Mouse (Mus musculus) midbrain, embryonic 11.5 days (tissue): Measurements from ENCODE around the gene Traf7. TPM values are rescaled to one million over a fixed set of nuclear protein-coding genes. Genes with fewer than 3 reads are reported as not detected.

ENCODE experiments used
- ATAC-seq: fragments of 200-750 bp; cut with Nextera tagmentation; 2 replicates; pipeline ENCODE4 v1.8.0; 2017; ENCODE audit warnings: moderate TSS enrichment, moderate library complexity; ENCODE audit not compliant: low FRiP score
- DNase-seq: peaks from one replicate; pipeline ENCODE4 v3.0.0; 2015; ENCODE audit warnings: low spot score; ENCODE audit errors: missing footprints
- H3K27ac ChIP-seq: fragments of 300-500 bp; sonication (generic); 2 replicates; pipeline ENCODE4 v1.5.1; 2014; ENCODE audit warnings: low read depth, low read length
- H3K27me3 ChIP-seq: fragments of 300-500 bp; sonication (generic); 2 replicates; pipeline ENCODE4 v1.6.1; 2014; ENCODE audit warnings: mild to moderate bottlenecking, low read length, moderate library complexity, mixed read lengths; ENCODE audit not compliant: control insufficient read depth, insufficient read depth
- H3K36me3 ChIP-seq: fragments of 300-500 bp; sonication (generic); 2 replicates; pipeline ENCODE4 v1.6.1; 2014; ENCODE audit warnings: mild to moderate bottlenecking, low read length, moderate library complexity, mixed read lengths; ENCODE audit not compliant: control insufficient read depth, insufficient read depth
- H3K4me1 ChIP-seq: fragments of 300-500 bp; sonication (generic); 2 replicates; pipeline ENCODE4 v1.6.1; 2014; ENCODE audit warnings: low read length; ENCODE audit not compliant: control insufficient read depth, insufficient read depth
- H3K4me2 ChIP-seq: fragments of 300-500 bp; sonication (generic); 2 replicates; pipeline ENCODE4 v1.6.1; 2014; ENCODE audit warnings: mild to moderate bottlenecking, moderate library complexity
- H3K4me3 ChIP-seq: fragments of 300-500 bp; sonication (generic); 2 replicates; pipeline ENCODE4 v1.5.1; 2014; ENCODE audit warnings: low read depth, low read length
- H3K9ac ChIP-seq: fragments of 300-500 bp; sonication (generic); 2 replicates; pipeline ENCODE4 v1.6.1; 2014; ENCODE audit warnings: low read length
- H3K9me3 ChIP-seq: fragments of 300-500 bp; sonication (generic); 2 replicates; pipeline ENCODE4 v1.6.1; 2016; ENCODE audit warnings: low read length; ENCODE audit not compliant: control insufficient read depth
- WGBS: fragments of 180-500 bp; shearing (Covaris S2); extraction: QIAGEN DNeasy Blood & Tissue Kit; methylation state at CpG from one replicate; pipeline ENCODE4 v1.1.7; 2014; 5-methylcytosine and 5-hydroxymethylcytosine counted together
- polyA plus RNA-seq: library from polyadenylated mRNA; unstranded; fragments of >200 nt; fragmentation: Nextera tagmentation; extraction: Ambion mirVana; gene quantifications from 2 replicates; pipeline ENCODE4 v1.2.1, GENCODE M21; 2014

Gene Traf7
- polyA plus RNA-seq, 1 experiment from 2014 or later = 80.8 TPM

DNA sequence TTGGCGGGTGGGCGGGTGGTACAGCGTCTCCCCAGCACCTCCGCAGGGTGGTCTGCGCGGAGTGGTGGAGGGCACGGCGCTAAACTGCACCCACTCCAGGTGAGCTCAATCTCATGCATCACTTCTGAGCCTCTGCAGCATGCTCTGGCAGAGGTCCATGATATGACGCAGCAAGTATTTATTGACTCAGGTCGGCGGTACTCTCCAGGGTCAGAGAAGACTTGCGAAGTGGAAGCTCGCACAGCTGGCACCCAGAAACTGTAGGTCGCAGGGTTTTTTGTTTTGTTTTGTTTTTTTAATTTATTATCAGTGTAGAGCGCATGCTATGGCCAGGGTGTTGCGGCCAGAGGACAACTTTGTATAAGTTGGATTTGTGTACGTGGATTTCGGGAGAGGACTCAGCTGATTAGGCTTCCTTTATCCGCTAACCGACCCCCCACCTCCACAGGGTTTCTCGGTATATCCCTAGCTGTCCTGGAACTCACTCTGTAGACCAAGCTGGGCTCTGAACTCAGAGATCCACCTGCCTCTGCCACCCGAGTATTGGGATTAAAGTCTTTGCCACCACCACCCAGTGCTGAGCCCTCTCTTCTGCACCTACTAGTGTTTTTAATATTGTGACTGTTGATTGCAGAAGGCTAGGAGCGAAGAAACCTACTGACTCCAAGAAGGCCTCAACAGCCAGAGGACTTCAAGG is 21.3 kb upstream of the Traf7 start:
- H3K4me2 ChIP-seq = peak overlapping the region; percentile 48
- peak; percentile 0; the same call in 1 of the 2 replicates for ATAC-seq
- no peaks in the 10 kb centered on the region for H3K9me3 ChIP-seq
- H3K9ac ChIP-seq = peak overlapping the region; percentile 21; the same call in 1 of the 2 replicates
- H3K4me3 ChIP-seq = peak overlapping the region; percentile 69
- 6% methylated on average over 23 of the region's 23 CpGs for WGBS
- H3K27me3 ChIP-seq = peaks cover 14% of the 10 kb centered on the region
- H3K4me1 ChIP-seq = peaks cover 12% of the 10 kb centered on the region
- H3K27ac ChIP-seq = no peak overlapping the region
- no peaks in the 10 kb centered on the region for H3K36me3 ChIP-seq
- peak; percentile 85 for DNase-seq

DNA sequence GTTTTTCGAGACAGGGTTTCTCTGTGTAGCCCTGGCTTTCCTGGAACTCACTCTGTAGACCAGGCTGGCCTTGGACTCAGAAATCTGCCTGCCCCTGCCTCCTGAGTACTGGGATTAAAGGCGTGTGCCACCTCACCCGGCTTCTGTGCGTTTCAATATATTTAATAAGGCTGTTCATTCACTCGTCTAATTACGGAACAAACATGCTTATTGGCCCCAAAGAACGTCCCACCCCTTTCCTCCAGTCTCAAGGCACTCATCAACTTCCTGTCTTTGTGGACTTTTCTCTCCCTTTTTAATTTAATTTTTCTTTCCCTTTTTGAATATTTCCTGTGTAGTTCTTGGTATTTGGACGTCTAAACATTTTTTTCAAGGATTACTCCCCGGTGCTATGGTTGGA is 20.7 kb upstream of the Traf7 start:
- WGBS = 45% methylated on average over 9 of the region's 9 CpGs
- ATAC-seq = no peak
- DNase-seq = peak; percentile 83
- peaks cover 14% of the 10 kb centered on the region for H3K27me3 ChIP-seq
- no peaks in the 10 kb centered on the region for H3K36me3 ChIP-seq
- no peak overlapping the region for H3K4me2 ChIP-seq
- no peaks in the 10 kb centered on the region for H3K9me3 ChIP-seq
- H3K4me3 ChIP-seq = no peak overlapping the region
- peaks cover 12% of the 10 kb centered on the region for H3K4me1 ChIP-seq
- H3K9ac ChIP-seq = no peak overlapping the region
- H3K27ac ChIP-seq = no peak overlapping the region

DNA sequence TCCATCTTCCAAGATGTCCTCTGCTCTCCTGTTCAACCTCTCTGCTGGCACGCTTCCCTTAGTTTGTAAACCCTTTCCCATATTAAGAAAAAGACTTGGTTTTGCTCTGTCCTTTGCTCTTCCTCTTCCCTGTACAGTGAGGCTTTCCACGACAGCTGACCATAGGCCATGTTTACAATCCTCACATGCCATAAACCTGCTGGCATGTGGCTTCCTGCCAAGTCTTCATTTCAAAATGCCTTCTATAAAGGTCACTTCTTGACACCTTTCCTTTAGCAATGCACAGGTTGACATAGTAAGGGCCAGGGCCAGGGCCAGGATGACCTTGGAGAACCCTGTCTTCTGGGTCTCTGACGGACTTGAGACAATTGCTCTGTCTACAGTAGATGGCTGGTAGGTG is 18.5 kb upstream of the Traf7 start:
- no peak overlapping the region for H3K27ac ChIP-seq
- H3K9ac ChIP-seq = no peak overlapping the region
- no peaks in the 10 kb centered on the region for H3K9me3 ChIP-seq
- H3K36me3 ChIP-seq = no peaks in the 10 kb centered on the region
- no peak overlapping the region for H3K4me3 ChIP-seq
- 87% methylated on average over 3 of the region's 3 CpGs for WGBS
- peaks cover 14% of the 10 kb centered on the region for H3K27me3 ChIP-seq
- peaks cover 6% of the 10 kb centered on the region for H3K4me1 ChIP-seq
- ATAC-seq (no peak), DNase-seq (peak; percentile 45)
- H3K4me2 ChIP-seq = no peak overlapping the region

DNA sequence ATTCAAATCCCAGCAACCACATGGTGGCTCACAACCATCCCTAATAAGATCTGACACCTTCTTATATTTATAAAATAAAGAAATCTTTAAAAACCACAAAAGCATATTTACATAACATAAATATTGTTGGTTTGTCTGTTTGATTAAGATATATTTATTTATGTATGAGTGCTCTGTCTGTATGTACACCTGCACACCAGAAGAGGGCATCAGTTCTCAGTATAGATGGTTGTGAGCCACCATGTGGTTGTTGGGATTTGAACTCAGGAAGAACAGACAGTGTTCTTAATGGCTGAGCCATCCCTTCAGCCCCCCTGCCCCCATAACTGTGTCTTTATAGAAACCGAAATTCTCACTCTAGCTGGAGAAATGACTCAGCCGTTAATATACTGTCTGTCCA is 17.5 kb upstream of the Traf7 start:
- Histone ChIP-seq H3K4me3 (no peak overlapping the region), H3K27me3 (peaks cover 14% of the 10 kb centered on the region), H3K4me2 (no peak overlapping the region), H3K9ac (no peak overlapping the region), H3K27ac (no peak overlapping the region), H3K36me3 (no peaks in the 10 kb centered on the region), H3K9me3 (no peaks in the 10 kb centered on the region), H3K4me1 (no peaks in the 10 kb centered on the region; the same call in 1 of the 2 replicates)
- ATAC-seq (no peak), DNase-seq (peak; percentile 73)
- 87% methylated on average over 2 of the region's 2 CpGs for WGBS

DNA sequence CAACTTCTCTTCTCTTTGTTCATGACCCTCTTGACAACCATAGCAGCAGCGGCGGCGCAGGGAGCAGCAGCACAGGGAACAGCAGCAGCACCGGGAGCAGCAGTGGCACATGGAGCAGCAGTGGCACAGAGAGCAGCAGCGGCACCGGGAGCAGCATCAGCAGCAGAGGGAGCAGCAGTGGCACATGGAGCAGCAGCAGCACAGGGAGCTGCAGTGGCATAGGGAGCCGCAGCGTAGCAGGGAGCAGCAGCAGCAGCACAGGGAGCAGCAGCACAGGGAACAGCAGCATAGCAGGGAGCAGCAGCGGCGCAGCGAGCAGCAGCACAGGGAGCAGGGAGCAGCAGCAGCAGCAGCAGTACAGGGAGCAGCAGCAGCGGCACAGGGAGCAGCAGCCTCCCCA is 16.9 kb upstream of the Traf7 start:
- no peak overlapping the region for H3K4me3 ChIP-seq
- ATAC-seq (no peak), DNase-seq (no peak)
- 0 out of 2 replicates have a peak overlapping the region, but pooled peaks have one; percentile 24 for H3K9ac ChIP-seq
- peak overlapping the region; percentile 23; the same call in 1 of the 2 replicates for H3K4me2 ChIP-seq
- H3K27ac ChIP-seq = no peak overlapping the region
- WGBS = 19% methylated on average over 12 of the region's 12 CpGs
- peaks cover 14% of the 10 kb centered on the region for H3K27me3 ChIP-seq
- no peaks in the 10 kb centered on the region for H3K9me3 ChIP-seq
- H3K36me3 ChIP-seq = no peaks in the 10 kb centered on the region
- H3K4me1 ChIP-seq = no peaks in the 10 kb centered on the region; the same call in 1 of the 2 replicates

DNA sequence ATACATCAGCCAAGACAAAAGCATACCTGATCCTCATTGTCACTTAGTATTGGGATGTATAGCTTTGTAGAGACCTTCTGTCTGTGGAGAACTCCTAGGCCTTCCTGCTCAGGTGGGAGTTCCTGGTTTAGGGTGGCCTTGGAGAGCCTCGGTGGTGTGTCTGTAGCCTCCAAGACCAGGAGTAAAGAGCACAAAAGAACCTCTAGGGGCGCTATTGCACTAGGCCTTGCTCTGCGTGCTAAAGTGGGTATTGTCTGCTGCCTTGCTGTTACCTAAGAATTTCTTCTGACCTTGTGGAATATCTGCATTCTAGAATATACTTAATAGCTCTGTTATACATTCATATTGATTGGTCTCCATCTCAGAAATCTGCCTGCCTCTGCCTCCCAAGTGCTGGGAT is 12.6 kb upstream of the Traf7 start:
- DNase-seq (peak; percentile 91), ATAC-seq (no peak)
- no peaks in the 10 kb centered on the region for H3K4me1 ChIP-seq
- no peaks in the 10 kb centered on the region for H3K9me3 ChIP-seq
- whole genome bisulfite sequencing = 10% methylated on average over 3 of the region's 3 CpGs
- H3K36me3 ChIP-seq = no peaks in the 10 kb centered on the region
- no peak overlapping the region for H3K4me2 ChIP-seq
- no peak overlapping the region for H3K9ac ChIP-seq
- no peaks in the 10 kb centered on the region; the same call in 1 of the 2 replicates for H3K27me3 ChIP-seq
- H3K27ac ChIP-seq = no peak overlapping the region
- no peak overlapping the region for H3K4me3 ChIP-seq

DNA sequence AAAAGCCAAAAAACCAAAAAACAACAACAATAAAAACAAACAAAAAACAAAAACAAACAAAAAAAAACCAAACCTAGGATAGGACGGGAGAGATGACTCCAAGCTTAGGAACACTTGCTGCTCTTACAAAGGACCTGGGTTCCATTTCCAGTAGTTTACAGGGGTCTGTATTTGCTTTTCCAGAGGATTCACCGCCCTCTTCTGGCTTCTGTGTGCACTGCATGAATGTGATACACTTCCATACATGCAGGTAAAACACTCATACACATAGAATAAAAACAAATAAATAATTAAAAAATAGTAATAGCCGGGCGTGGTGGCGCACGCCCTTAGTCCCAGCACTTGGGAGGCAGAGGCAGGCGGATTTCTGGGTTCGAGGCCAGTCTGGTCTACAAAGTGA is 11.2 kb upstream of the Traf7 start:
- no peak for ATAC-seq
- H3K4me2 ChIP-seq = no peak overlapping the region
- no peak for DNase-seq
- H3K27ac ChIP-seq = no peak overlapping the region
- H3K4me3 ChIP-seq = no peak overlapping the region
- no peaks in the 10 kb centered on the region for H3K27me3 ChIP-seq
- no peaks in the 10 kb centered on the region for H3K36me3 ChIP-seq
- no peaks in the 10 kb centered on the region for H3K9me3 ChIP-seq
- no peak overlapping the region for H3K9ac ChIP-seq
- 74% methylated on average over 8 of the region's 8 CpGs for WGBS
- H3K4me1 ChIP-seq = no peaks in the 10 kb centered on the region

DNA sequence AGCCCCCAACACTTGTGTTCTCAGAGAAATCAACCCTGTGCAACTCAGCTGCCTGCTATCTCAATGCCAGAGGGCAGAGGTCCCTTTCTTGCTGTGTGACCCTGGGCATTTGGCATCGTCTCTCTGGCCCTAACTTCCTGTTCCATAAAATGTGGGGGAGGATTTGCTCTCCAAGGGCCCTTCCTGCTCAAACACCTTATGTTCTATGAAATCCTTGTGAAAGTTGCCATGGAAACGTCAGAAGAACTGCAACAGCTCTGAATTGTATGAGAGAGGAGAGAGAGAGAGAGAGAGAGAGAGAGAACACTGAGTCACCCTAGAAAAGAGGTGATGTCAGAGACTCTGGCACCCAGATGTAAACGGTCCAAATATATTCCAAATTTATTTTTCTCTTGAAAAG is 9.8 kb upstream of the Traf7 start:
- Histone ChIP-seq H3K4me1 (peaks cover 7% of the 10 kb centered on the region), H3K9ac (no peak overlapping the region), H3K4me2 (no peak overlapping the region), H3K27ac (no peak overlapping the region), H3K4me3 (no peak overlapping the region), H3K36me3 (no peaks in the 10 kb centered on the region), H3K27me3 (no peaks in the 10 kb centered on the region), H3K9me3 (no peaks in the 10 kb centered on the region)
- 41% methylated on average over 3 of the region's 3 CpGs for WGBS
- DNase-seq = no peak
- ATAC-seq = no peak

DNA sequence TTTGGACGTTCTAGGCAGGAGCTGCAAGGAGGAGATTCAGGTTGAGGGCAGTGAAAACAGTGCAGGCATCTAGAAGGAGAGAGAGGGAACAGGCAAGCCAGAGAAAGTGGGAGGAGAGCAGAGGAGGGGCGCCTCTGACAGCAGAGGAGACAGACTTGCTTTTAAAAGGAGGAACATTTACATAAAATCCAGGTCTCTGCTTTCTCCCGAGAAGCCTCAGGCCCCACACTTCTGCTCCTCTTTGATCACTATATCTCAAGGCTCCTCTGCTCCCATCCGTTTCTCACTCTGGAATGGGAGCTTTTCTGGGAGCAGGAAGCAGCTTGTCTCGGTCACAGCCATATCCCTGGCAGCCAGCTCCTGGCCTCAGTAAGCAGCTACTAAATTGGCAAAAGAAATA is 7.6 kb upstream of the Traf7 start:
- Histone ChIP-seq H3K9ac (no peak overlapping the region), H3K4me2 (no peak overlapping the region), H3K27me3 (no peaks in the 10 kb centered on the region), H3K9me3 (no peaks in the 10 kb centered on the region), H3K27ac (no peak overlapping the region), H3K4me3 (no peak overlapping the region), H3K4me1 (peaks cover 12% of the 10 kb centered on the region), H3K36me3 (no peaks in the 10 kb centered on the region)
- DNase-seq (no peak), ATAC-seq (no peak)
- WGBS = 57% methylated on average over 5 of the region's 5 CpGs
